10 mouse cellular contexts compared by ENCODE assay signal in genomic region chrX:36640046-36640445, GRCm38 (mm10). TPM values are rescaled to one million over a fixed set of nuclear protein-coding genes. Genes with fewer than 3 reads are reported as not detected.
DNase-seq lines count a peak whose midpoint lies in the region; ATAC-seq and TF ChIP-seq lines count a peak whose summit lies in the region.
"Had no signal": no experiment of that assay in that cellular context is flagged by ENCODE, and none has a peak within 500 bp of the region (broad histone marks: within the 10 kb centered on the region; RNA-seq: fewer than 3 reads in every experiment).

No protein-coding gene starts in this region.

- WGBS in hindbrain, postnatal 0 days, result 62% methylated on average over 6 of the region's 6 CpGs
- WGBS in hindbrain, embryonic 13.5 days, result 88% methylated on average over 6 of the region's 6 CpGs

- H3K4me2 ChIP-seq in hindbrain, postnatal 0 days (ENCODE audit: low read depth, low read length), result no peak overlapping the region
- no peak overlapping the region for H3K4me2 ChIP-seq in hindbrain, embryonic 13.5 days
- H3K4me2 ChIP-seq: neural tube, embryonic 12.5 days had no signal

- no peak for TF ChIP-seq CTCF in hindbrain, postnatal 0 days (IDR thresholded peaks at IDR 0.05; ENCODE audit: low read depth)

- H3K36me3 ChIP-seq in hindbrain, postnatal 0 days (ENCODE audit: insufficient read depth, low read length), result no peaks in the 10 kb centered on the region
- H3K36me3 ChIP-seq in hindbrain, embryonic 13.5 days, result no peaks in the 10 kb centered on the region
- H3K36me3 ChIP-seq: neural tube, embryonic 12.5 days had no signal

- DNase-seq in hindbrain, postnatal 0 days (ENCODE audit: low spot score), result peak; percentile 12
- peak; percentile 75 for DNase-seq in brain, adult 2 months (ENCODE audit: low read depth, low spot score)
- peak; percentile 20 for DNase-seq in left cerebral cortex, postnatal 4 days
- DNase-seq in adrenal gland, postnatal 36 days, result no peak
- DNase-seq: liver had no signal

- H3K4me3 ChIP-seq in hindbrain, postnatal 0 days (ENCODE audit: low read length), result no peak overlapping the region
- no peak overlapping the region for H3K4me3 ChIP-seq in hindbrain, embryonic 13.5 days
- H3K4me3 ChIP-seq: neural tube, embryonic 12.5 days had no signal

- no peaks in the 10 kb centered on the region for H3K27me3 ChIP-seq in hindbrain, postnatal 0 days (ENCODE audit: insufficient read depth, low read length)
- no peaks in the 10 kb centered on the region for H3K27me3 ChIP-seq in hindbrain, embryonic 13.5 days
- H3K27me3 ChIP-seq: neural tube, embryonic 12.5 days had no signal

- H3K27ac ChIP-seq in hindbrain, postnatal 0 days, result no peak overlapping the region
- H3K27ac ChIP-seq in hindbrain, embryonic 13.5 days, result no peak overlapping the region
- H3K27ac ChIP-seq: kidney, postnatal 0 days; neural tube, embryonic 12.5 days had no signal

- intact Hi-C loops in left cerebral cortex, postnatal 4 days (cut with DNase I), result no loop called here

- ATAC-seq in hindbrain, postnatal 0 days, result no peak
- ATAC-seq in hindbrain, embryonic 13.5 days (ENCODE audit: low FRiP score), result no peak
- peak; percentile 89 for ATAC-seq in frontal cortex, adult (ENCODE audit: low TSS enrichment)
- no peak for ATAC-seq in megakaryocyte-erythroid progenitor cell, adult 5-6 weeks (replicated peaks; ENCODE audit: low FRiP score, low TSS enrichment, poor library complexity, severe bottlenecking)

- H3K4me1 ChIP-seq in hindbrain, postnatal 0 days (ENCODE audit: insufficient read depth, low read length), result no peaks in the 10 kb centered on the region
- H3K4me1 ChIP-seq in hindbrain, embryonic 13.5 days (replicated peaks), result peaks cover 9% of the 10 kb centered on the region
- H3K4me1 ChIP-seq: neural tube, embryonic 12.5 days had no signal

- no peaks in the 10 kb centered on the region for H3K9me3 ChIP-seq in hindbrain, postnatal 0 days (ENCODE audit: low read length)
- H3K9me3 ChIP-seq in hindbrain, embryonic 13.5 days, result no peaks in the 10 kb centered on the region
- H3K9me3 ChIP-seq: neural tube, embryonic 12.5 days had no signal

- no peak overlapping the region for H3K9ac ChIP-seq in hindbrain, postnatal 0 days (replicated peaks; ENCODE audit: low read length)
- H3K9ac ChIP-seq in hindbrain, embryonic 13.5 days, result no peak overlapping the region
- H3K9ac ChIP-seq: neural tube, embryonic 12.5 days had no signal

RNA-seq across cellular contexts. Expression of gene Akap17b, which starts 5.1 kb away (rescaled TPM):
- total RNA-seq in hindbrain, postnatal 0 days (2014; rRNA removed), result 5.9 and 7.3 TPM in 2 replicates
- 4.8 and 5.1 TPM in 2 replicates for polyA plus RNA-seq in hindbrain, postnatal 0 days (2015; fragmentation: Nextera tagmentation; extraction: Ambion mirVana)
- polyA plus RNA-seq in hindbrain, embryonic 13.5 days (2015; fragmentation: Nextera tagmentation; extraction: Ambion mirVana), result 5.6 TPM in 2 replicates
- 10 to 100 TPM in 1 of 2 experiments, 1 to 10 TPM in 1; 9.8 to 10.1 TPM for total RNA-seq in left cerebral cortex, postnatal 4 days (2021)
- total RNA-seq in adrenal gland, postnatal 36 days (2021), result 1 to 10 TPM; 5.1 to 8.2 TPM
- 2.1 and 2.6 TPM in 2 replicates for total RNA-seq in megakaryocyte-erythroid progenitor cell, adult 5-6 weeks (2014; fragmentation: Nextera tagmentation)
- 6.8 and 11.8 TPM in 2 replicates for total RNA-seq in megakaryocyte-erythroid progenitor cell, adult 5-6 weeks (2017)

RNA-seq across cellular contexts. Expression of gene Pgrmc1, which starts 42.0 kb away (rescaled TPM):
- 335 and 360 TPM in 2 replicates for total RNA-seq in hindbrain, postnatal 0 days (2014; rRNA removed)
- 619 and 625 TPM in 2 replicates for polyA plus RNA-seq in hindbrain, postnatal 0 days (2015; fragmentation: Nextera tagmentation; extraction: Ambion mirVana)
- 587 and 603 TPM in 2 replicates for polyA plus RNA-seq in hindbrain, embryonic 13.5 days (2015; fragmentation: Nextera tagmentation; extraction: Ambion mirVana)
- 100 to 1,000 TPM; 273 to 292 TPM for total RNA-seq in left cerebral cortex, postnatal 4 days (2021)
- total RNA-seq in adrenal gland, postnatal 36 days (2021), result 100 to 1,000 TPM; 444 to 539 TPM
- 74.8 and 75.4 TPM in 2 replicates for total RNA-seq in megakaryocyte-erythroid progenitor cell, adult 5-6 weeks (2014; fragmentation: Nextera tagmentation)
- total RNA-seq in megakaryocyte-erythroid progenitor cell, adult 5-6 weeks (2017), result 80.5 and 109 TPM in 2 replicates

Comparison
In these comparisons a context has a peak if more than half of its experiments do, and no peak if none do; other contexts are left out.
1. DNase-seq: peak in hindbrain, postnatal 0 days (single experiment), brain, adult 2 months (single experiment) and left cerebral cortex, postnatal 4 days (single experiment); none in adrenal gland, postnatal 36 days (0 of 2).